Mouse (Mus musculus): ENCODE data around the gene Poglut1. TPM values are rescaled to one million over a fixed set of nuclear protein-coding genes. Genes with fewer than 3 reads are reported as not detected.

Gene Poglut1
- polyA plus RNA-seq, 1 experiment from 2014 or later = 58.0 TPM

DNA sequence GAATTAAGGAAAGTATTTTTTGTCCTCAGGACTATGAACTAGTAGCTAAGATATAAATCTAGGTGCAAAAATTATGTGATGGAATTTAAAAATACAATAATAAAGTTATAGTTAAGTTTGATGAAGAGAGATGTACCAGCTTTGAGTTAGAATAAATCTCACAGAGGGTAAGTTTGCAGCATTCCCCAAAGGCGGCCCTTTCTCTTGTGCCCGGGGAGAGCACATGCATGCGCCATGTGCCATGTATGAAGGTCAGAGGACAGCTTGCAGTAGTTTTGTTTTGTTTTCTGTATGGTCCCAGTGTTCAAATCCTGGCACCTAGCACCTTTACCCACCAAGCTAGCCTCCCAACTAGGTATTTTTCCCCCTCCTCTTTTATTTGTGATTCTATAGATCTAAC lies 21.4 kb upstream of the Poglut1 start:
- H3K4me2 ChIP-seq = no peak overlapping the region
- H3K27ac ChIP-seq = no peak overlapping the region
- no peaks in the 10 kb centered on the region for H3K4me1 ChIP-seq
- no peaks in the 10 kb centered on the region for H3K27me3 ChIP-seq
- H3K4me3 ChIP-seq (replicated peaks) = no peak overlapping the region
- H3K36me3 ChIP-seq = peaks cover 86% of the 10 kb centered on the region
- no peak overlapping the region for H3K9ac ChIP-seq
- no peaks in the 10 kb centered on the region for H3K9me3 ChIP-seq (replicated peaks)
- no peak for ATAC-seq (replicated peaks; ENCODE audit: low FRiP score)
- WGBS = 97% methylated on average over 3 of the region's 3 CpGs

GRCm38 (mm10) chr16:38568192-38568591 lies 18.1 kb upstream of the Poglut1 start:
- H3K4me3 ChIP-seq (replicated peaks) = no peak overlapping the region
- no peaks in the 10 kb centered on the region for H3K27me3 ChIP-seq
- no peak overlapping the region for H3K27ac ChIP-seq
- H3K36me3 ChIP-seq = peaks cover 83% of the 10 kb centered on the region
- H3K9me3 ChIP-seq (replicated peaks) = no peaks in the 10 kb centered on the region
- no peak overlapping the region for H3K9ac ChIP-seq
- no peak overlapping the region for H3K4me2 ChIP-seq
- no peak for ATAC-seq (replicated peaks; ENCODE audit: low FRiP score)
- WGBS = 97% methylated on average over 5 of the region's 5 CpGs
- H3K4me1 ChIP-seq = peaks cover 19% of the 10 kb centered on the region

DNA sequence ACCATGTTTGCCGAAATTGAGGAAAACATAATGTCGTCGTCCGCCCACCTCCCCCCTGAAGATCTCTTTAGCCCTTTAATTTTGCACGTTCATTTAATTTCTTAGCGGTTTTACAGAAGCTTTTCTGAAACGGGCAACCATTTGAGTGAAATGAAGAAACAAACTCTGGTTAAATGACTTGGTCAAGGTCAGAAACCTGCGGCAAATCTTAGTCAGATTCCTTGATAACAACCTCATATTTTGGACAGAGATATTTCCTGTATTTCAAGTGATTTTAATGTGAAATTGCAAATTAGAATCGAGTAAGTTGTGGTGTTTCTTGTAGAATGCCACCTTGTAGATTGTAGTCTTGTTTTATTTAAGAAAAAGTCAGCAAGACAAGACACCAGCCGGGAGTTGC lies 13.5 kb upstream of the Poglut1 start:
- 29% methylated on average over 10 of the region's 10 CpGs for WGBS
- Histone ChIP-seq H3K36me3 (peaks cover 39% of the 10 kb centered on the region), H3K27ac (no peak overlapping the region), H3K4me3 (replicated peaks) (peak overlapping the region; percentile 83), H3K27me3 (peaks cover 18% of the 10 kb centered on the region), H3K9me3 (replicated peaks) (no peaks in the 10 kb centered on the region), H3K9ac (peak overlapping the region; percentile 81), H3K4me1 (peaks cover 19% of the 10 kb centered on the region), H3K4me2 (peak overlapping the region; percentile 63)
- no peak for ATAC-seq (replicated peaks; ENCODE audit: low FRiP score)

GRCm38 (mm10) chr16:38562968-38563327 lies 12.9 kb upstream of the Poglut1 start:
- under 1% methylated on average over 25 of the region's 25 CpGs for WGBS
- ATAC-seq (replicated peaks; ENCODE audit: low FRiP score) = no peak; the same call in 1 of the 2 replicates

DNA sequence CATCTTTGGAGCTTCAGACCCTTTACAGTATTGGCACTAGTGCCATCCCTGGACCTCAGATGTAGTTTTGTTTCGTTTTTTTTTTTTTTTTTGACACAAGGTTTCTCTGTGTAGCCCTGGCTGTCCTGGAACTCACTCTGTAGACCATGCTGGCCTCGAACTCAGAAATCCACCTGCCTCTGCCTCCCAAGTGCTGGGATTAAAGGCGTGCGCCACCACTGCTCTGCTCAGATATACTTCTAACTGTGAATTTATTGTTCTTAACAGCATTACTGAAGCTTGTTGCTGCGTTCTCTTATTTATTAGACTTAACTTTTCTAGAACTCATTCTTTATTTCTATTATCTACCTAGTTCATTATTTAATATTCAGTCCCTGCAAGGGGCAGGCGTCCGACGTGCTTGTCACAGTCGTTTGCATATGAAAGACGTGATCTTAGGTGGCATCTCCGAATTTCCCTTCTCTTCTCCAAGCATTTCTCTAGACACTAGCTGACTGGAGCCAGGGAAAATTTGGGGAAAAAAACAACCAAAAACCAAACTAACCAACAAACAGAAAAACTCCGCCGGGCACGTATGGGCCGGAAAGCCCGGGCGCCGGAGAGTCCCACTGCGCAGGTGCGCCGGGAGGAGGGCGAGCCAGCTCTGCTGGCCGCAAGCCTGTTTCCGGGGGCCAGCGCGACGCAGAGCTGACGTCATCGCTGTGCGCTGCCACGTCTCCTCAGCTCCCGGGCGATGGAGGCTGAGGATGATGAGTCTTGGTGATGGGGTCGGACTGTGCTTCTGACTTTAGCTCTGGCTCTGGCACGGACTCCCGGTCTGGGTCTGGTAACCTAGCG lies 12.3 kb upstream of the Poglut1 start:
- H3K9ac ChIP-seq = peak overlapping the region; percentile 81
- peak overlapping the region; percentile 63 for H3K4me2 ChIP-seq
- peak overlapping the region; percentile 88 for H3K27ac ChIP-seq
- peak; percentile 98 for ATAC-seq (replicated peaks; ENCODE audit: low FRiP score)
- H3K4me1 ChIP-seq = peaks cover 19% of the 10 kb centered on the region
- peaks cover 28% of the 10 kb centered on the region for H3K36me3 ChIP-seq
- 7% methylated on average over 37 of the region's 37 CpGs for WGBS
- peak overlapping the region; percentile 83 for H3K4me3 ChIP-seq (replicated peaks)
- no peaks in the 10 kb centered on the region for H3K9me3 ChIP-seq (replicated peaks)
- H3K27me3 ChIP-seq = peaks cover 21% of the 10 kb centered on the region

More at GRCm38 (mm10) chr16:38562968-38563327, 12.9 kb upstream of the Poglut1 start:
- Histone ChIP-seq H3K4me1 (peaks cover 19% of the 10 kb centered on the region), H3K27ac (peak overlapping the region; percentile 88), H3K9ac (peak overlapping the region; percentile 81), H3K4me2 (peak overlapping the region; percentile 63), H3K27me3 (peaks cover 21% of the 10 kb centered on the region), H3K36me3 (peaks cover 33% of the 10 kb centered on the region), H3K4me3 (replicated peaks) (peak overlapping the region; percentile 83), H3K9me3 (replicated peaks) (no peaks in the 10 kb centered on the region)

DNA sequence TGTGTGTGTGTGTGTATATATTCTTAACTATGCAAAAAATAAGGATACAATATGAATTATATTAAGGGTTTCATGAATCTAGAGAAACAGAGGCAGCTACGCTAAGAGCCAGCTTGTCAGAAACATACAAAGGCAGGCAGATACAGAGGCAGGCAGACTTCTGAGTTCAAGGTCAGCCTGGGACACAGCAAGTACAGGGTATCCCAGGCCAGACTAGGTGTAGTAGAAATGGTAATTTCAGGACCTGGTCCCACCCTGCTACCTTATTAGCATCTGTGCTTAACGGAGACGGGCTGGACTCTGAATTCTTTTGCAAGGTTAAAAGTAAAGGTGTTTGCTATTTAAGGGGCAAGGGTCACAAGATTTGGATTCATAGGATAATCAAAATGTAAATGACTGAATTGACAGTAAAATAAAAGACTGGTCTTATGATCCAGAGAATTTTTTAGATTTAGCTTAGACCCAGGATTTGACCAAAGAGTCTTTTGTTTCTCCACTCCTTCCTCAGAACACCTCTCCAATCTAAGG lies 8.2 kb upstream of the Poglut1 start, which contains the start of gene Tmem39a:
TSS of gene Tmem39a (plus strand) at position 478 of the 528 bp plus-strand sequence.
- WGBS = 87% methylated on average over 3 of the region's 3 CpGs
- H3K9me3 ChIP-seq (replicated peaks) = no peaks in the 10 kb centered on the region
- no peaks in the 10 kb centered on the region for H3K36me3 ChIP-seq
- H3K4me2 ChIP-seq = no peak within 1 kb of the TSS
- no peak within 1 kb of the TSS for H3K9ac ChIP-seq
- no peaks in the 10 kb centered on the region for H3K4me1 ChIP-seq
- no peak for ATAC-seq (replicated peaks; ENCODE audit: low FRiP score)
- no peak within 1 kb of the TSS for H3K27ac ChIP-seq
- peaks cover 35% of the 10 kb centered on the region for H3K27me3 ChIP-seq
- H3K4me3 ChIP-seq (replicated peaks) = no peak within 1 kb of the TSS

GRCm38 (mm10) chr16:38555988-38556387 lies 5.9 kb upstream of the Poglut1 start:
- H3K4me2 ChIP-seq = no peak overlapping the region
- H3K9me3 ChIP-seq (replicated peaks) = no peaks in the 10 kb centered on the region
- no peaks in the 10 kb centered on the region for H3K4me1 ChIP-seq
- 83% methylated on average over 3 of the region's 3 CpGs for WGBS
- no peaks in the 10 kb centered on the region for H3K36me3 ChIP-seq
- peaks cover 44% of the 10 kb centered on the region for H3K27me3 ChIP-seq
- ATAC-seq (replicated peaks; ENCODE audit: low FRiP score) = no peak
- H3K4me3 ChIP-seq (replicated peaks) = no peak overlapping the region
- H3K9ac ChIP-seq = no peak overlapping the region
- H3K27ac ChIP-seq = no peak overlapping the region

GRCm38 (mm10) chr16:38548000-38548399 lies 2.1 kb downstream of the Poglut1 start:
- Histone ChIP-seq H3K4me3 (replicated peaks) (no peak overlapping the region), H3K27me3 (peaks cover 6% of the 10 kb centered on the region; the same call in 1 of the 2 replicates), H3K4me2 (no peak overlapping the region), H3K4me1 (peaks cover 20% of the 10 kb centered on the region), H3K27ac (no peak overlapping the region), H3K36me3 (peaks cover 50% of the 10 kb centered on the region), H3K9me3 (replicated peaks) (no peaks in the 10 kb centered on the region), H3K9ac (no peak overlapping the region)
- 95% methylated on average over 1 of the region's 1 CpGs for WGBS
- no peak for ATAC-seq (replicated peaks; ENCODE audit: low FRiP score)

DNA sequence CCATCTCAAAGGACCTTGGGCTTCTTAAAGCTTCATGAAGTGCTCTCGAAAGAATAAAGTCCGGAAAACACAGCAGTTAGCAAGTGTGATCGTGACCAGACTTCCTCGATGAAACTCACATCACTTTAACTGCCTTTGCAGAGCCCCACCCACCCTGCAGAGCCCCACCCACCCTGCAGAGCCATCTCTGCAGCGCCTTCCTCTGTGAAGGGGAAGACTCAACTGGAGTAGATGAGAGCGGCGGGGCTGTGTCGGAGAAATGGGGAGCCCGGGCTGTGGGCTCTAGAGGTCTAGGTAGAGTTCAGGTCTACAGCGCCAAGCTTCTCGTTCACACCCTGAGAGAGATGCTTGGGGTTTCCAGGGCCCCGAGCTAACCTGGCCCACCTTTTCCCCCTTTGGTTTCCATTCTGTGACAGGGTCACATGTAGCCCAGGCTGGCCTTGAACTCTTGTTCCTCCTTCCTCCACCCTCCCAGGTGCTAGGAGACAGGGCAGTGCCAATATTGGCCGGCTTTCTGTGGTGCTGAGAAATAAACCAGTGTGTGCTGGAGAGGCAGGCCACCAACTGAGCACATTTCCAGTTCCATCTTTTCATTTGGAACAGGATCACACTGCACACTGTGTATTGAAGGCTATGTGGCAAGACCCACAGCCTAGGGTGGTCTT lies 11.2 kb downstream of the Poglut1 start:
- H3K36me3 ChIP-seq = peaks cover 93% of the 10 kb centered on the region
- H3K27ac ChIP-seq = no peak overlapping the region
- H3K4me1 ChIP-seq = no peaks in the 10 kb centered on the region
- no peak for ATAC-seq (replicated peaks; ENCODE audit: low FRiP score)
- H3K9ac ChIP-seq = no peak overlapping the region
- no peak overlapping the region for H3K4me3 ChIP-seq (replicated peaks)
- H3K9me3 ChIP-seq (replicated peaks) = no peaks in the 10 kb centered on the region
- no peak overlapping the region for H3K4me2 ChIP-seq
- WGBS = 89% methylated on average over 13 of the region's 13 CpGs
- no peaks in the 10 kb centered on the region for H3K27me3 ChIP-seq

GRCm38 (mm10) chr16:38536544-38537146 lies 13.4 kb downstream of the Poglut1 start:
- no peaks in the 10 kb centered on the region for H3K27me3 ChIP-seq
- no peak overlapping the region for H3K4me2 ChIP-seq
- H3K4me3 ChIP-seq (replicated peaks) = no peak overlapping the region
- ATAC-seq (replicated peaks; ENCODE audit: low FRiP score) = no peak
- no peak overlapping the region for H3K27ac ChIP-seq
- no peak overlapping the region for H3K9ac ChIP-seq
- no peaks in the 10 kb centered on the region for H3K9me3 ChIP-seq (replicated peaks)
- 52% methylated on average over 8 of the region's 8 CpGs for WGBS
- H3K36me3 ChIP-seq = peaks cover 94% of the 10 kb centered on the region
- no peaks in the 10 kb centered on the region for H3K4me1 ChIP-seq

GRCm38 (mm10) chr16:38526264-38526663 lies 23.8 kb downstream of the Poglut1 start:
- Histone ChIP-seq H3K4me3 (replicated peaks) (no peak overlapping the region), H3K27me3 (no peaks in the 10 kb centered on the region), H3K9me3 (replicated peaks) (no peaks in the 10 kb centered on the region), H3K9ac (no peak overlapping the region), H3K4me1 (peaks cover 12% of the 10 kb centered on the region), H3K36me3 (peaks cover 66% of the 10 kb centered on the region), H3K4me2 (no peak overlapping the region), H3K27ac (no peak overlapping the region)
- ATAC-seq (replicated peaks; ENCODE audit: low FRiP score) = no peak
- 88% methylated on average over 6 of the region's 6 CpGs for WGBS

All from kidney, embryonic 15.5 days (tissue).